Mouse (Mus musculus): ENCODE data around the gene Armh2.

Armh2 gene

GRCm38 (mm10) chr13:24741028-24741427, at the start of gene Armh2:
Gene Armh2 (plus strand): TSS chr13:24741232.
- DNase-seq: no peak

GRCm38 (mm10) chr13:24693312-24693711, 47.7 kb upstream of the Armh2 start:
- DNase-seq: no peak

- no peak for DNase-seq
These were observed 42.3 kb upstream of the Armh2 start for GRCm38 (mm10) chr13:24698746-24699145.

GRCm38 (mm10) chr13:24702128-24702527, 38.9 kb upstream of the Armh2 start:
- DNase-seq: no peak

- no peak for DNase-seq
These were observed 31.2 kb upstream of the Armh2 start for GRCm38 (mm10) chr13:24709656-24710396.

- no peak for DNase-seq
These were observed 30.1 kb upstream of the Armh2 start for GRCm38 (mm10) chr13:24710968-24711367.

GRCm38 (mm10) chr13:24712581-24713130, 28.4 kb upstream of the Armh2 start:
- no peak for DNase-seq

GRCm38 (mm10) chr13:24713434-24714000, 27.5 kb upstream of the Armh2 start:
- peak; percentile 92 for DNase-seq

GRCm38 (mm10) chr13:24714360-24714885, 26.6 kb upstream of the Armh2 start:
- DNase-seq: no peak

GRCm38 (mm10) chr13:24715601-24716000, 25.4 kb upstream of the Armh2 start:
- no peak for DNase-seq

- DNase-seq: no peak
These were observed 24.6 kb upstream of the Armh2 start for GRCm38 (mm10) chr13:24716441-24716840.

GRCm38 (mm10) chr13:24717677-24718076, 23.4 kb upstream of the Armh2 start:
- no peak for DNase-seq

- no peak for DNase-seq
These were observed 19.5 kb upstream of the Armh2 start for GRCm38 (mm10) chr13:24721502-24721901.

GRCm38 (mm10) chr13:24723699-24724394, 17.2 kb upstream of the Armh2 start:
- no peak for DNase-seq

GRCm38 (mm10) chr13:24724395-24724759, 16.7 kb upstream of the Armh2 start:
- no peak for DNase-seq

- DNase-seq: no peak
These were observed 11.9 kb upstream of the Armh2 start for GRCm38 (mm10) chr13:24729128-24729527.

- no peak for DNase-seq
These were observed 6.5 kb upstream of the Armh2 start for GRCm38 (mm10) chr13:24734502-24734901.

GRCm38 (mm10) chr13:24735608-24736131, 5.4 kb upstream of the Armh2 start:
- DNase-seq: no peak

- peak; percentile 36 for DNase-seq
These were observed 6.8 kb downstream of the Armh2 start for GRCm38 (mm10) chr13:24747823-24748222.

GRCm38 (mm10) chr13:24750807-24751206, 9.8 kb downstream of the Armh2 start:
- DNase-seq: no peak

GRCm38 (mm10) chr13:24751396-24751795, 10.4 kb downstream of the Armh2 start:
- DNase-seq: no peak

- DNase-seq: no peak
These were observed 15.7 kb downstream of the Armh2 start for GRCm38 (mm10) chr13:24756756-24757155.
